Mouse (Mus musculus): ENCODE data around the gene Cep135. TPM values are rescaled to one million over a fixed set of nuclear protein-coding genes. Genes with fewer than 3 reads are reported as not detected.

Cep135 gene
- polyA plus RNA-seq, 1 experiment from 2014 or later, result 15.5 TPM

GRCm38 (mm10) chr5:76623759-76624158 is 35.3 kb downstream of the Cep135 start:
- H3K4me2 ChIP-seq (ENCODE audit: low read depth, low read length, severe bottlenecking), result no peak overlapping the region
- ATAC-seq (replicated peaks; ENCODE audit: low FRiP score) (no peak), DNase-seq (ENCODE audit: low spot score) (no peak)
- H3K4me1 ChIP-seq (replicated peaks; ENCODE audit: control insufficient read depth, insufficient read depth, low read length), result no peaks in the 10 kb centered on the region
- H3K9me3 ChIP-seq (ENCODE audit: control insufficient read depth, low read length), result no peaks in the 10 kb centered on the region
- 96% methylated on average over 9 of the region's 9 CpGs for WGBS
- H3K27me3 ChIP-seq (ENCODE audit: control insufficient read depth, insufficient read depth, low read length), result no peaks in the 10 kb centered on the region
- H3K36me3 ChIP-seq (ENCODE audit: control insufficient read depth, insufficient read depth, low read length), result no peaks in the 10 kb centered on the region; the same call in none of the 2 replicates
- H3K4me3 ChIP-seq (ENCODE audit: low read depth, low read length), result no peak overlapping the region
- no peak overlapping the region for H3K9ac ChIP-seq (ENCODE audit: low read length)
- no peak overlapping the region for H3K27ac ChIP-seq (ENCODE audit: low read depth, low read length)

- Histone ChIP-seq H3K4me1 (replicated peaks; ENCODE audit: control insufficient read depth, insufficient read depth, low read length) (no peaks in the 10 kb centered on the region), H3K9ac (ENCODE audit: low read length) (no peak overlapping the region), H3K9me3 (ENCODE audit: control insufficient read depth, low read length) (no peaks in the 10 kb centered on the region), H3K4me2 (ENCODE audit: low read depth, low read length, severe bottlenecking) (no peak overlapping the region), H3K36me3 (ENCODE audit: control insufficient read depth, insufficient read depth, low read length) (no peaks in the 10 kb centered on the region; the same call in 1 of the 2 replicates), H3K4me3 (ENCODE audit: low read depth, low read length) (no peak overlapping the region), H3K27ac (ENCODE audit: low read depth, low read length) (no peak overlapping the region), H3K27me3 (ENCODE audit: control insufficient read depth, insufficient read depth, low read length) (no peaks in the 10 kb centered on the region)
- DNase-seq (ENCODE audit: low spot score) (no peak), ATAC-seq (replicated peaks; ENCODE audit: low FRiP score) (no peak)
- WGBS, result 93% methylated on average over 1 of the region's 1 CpGs
Observed at GRCm38 (mm10) chr5:76627770-76628169, 39.3 kb downstream of the Cep135 start.

GRCm38 (mm10) chr5:76634012-76634411 is 45.5 kb downstream of the Cep135 start:
- WGBS, result 76% methylated on average over 10 of the region's 10 CpGs
- DNase-seq (ENCODE audit: low spot score) (no peak), ATAC-seq (replicated peaks; ENCODE audit: low FRiP score) (no peak)
- Histone ChIP-seq H3K27me3 (ENCODE audit: control insufficient read depth, insufficient read depth, low read length) (no peaks in the 10 kb centered on the region), H3K27ac (ENCODE audit: low read depth, low read length) (no peak overlapping the region), H3K9me3 (ENCODE audit: control insufficient read depth, low read length) (no peaks in the 10 kb centered on the region), H3K4me1 (replicated peaks; ENCODE audit: control insufficient read depth, insufficient read depth, low read length) (no peaks in the 10 kb centered on the region), H3K4me3 (ENCODE audit: low read depth, low read length) (no peak overlapping the region), H3K36me3 (ENCODE audit: control insufficient read depth, insufficient read depth, low read length) (peaks cover 13% of the 10 kb centered on the region), H3K4me2 (ENCODE audit: low read depth, low read length, severe bottlenecking) (no peak overlapping the region), H3K9ac (ENCODE audit: low read length) (no peak overlapping the region)

GRCm38 (mm10) chr5:76635592-76635991 is 47.1 kb downstream of the Cep135 start:
- H3K4me1 ChIP-seq (replicated peaks; ENCODE audit: control insufficient read depth, insufficient read depth, low read length), result no peaks in the 10 kb centered on the region
- no peak overlapping the region for H3K4me2 ChIP-seq (ENCODE audit: low read depth, low read length, severe bottlenecking)
- H3K9ac ChIP-seq (ENCODE audit: low read length), result no peak overlapping the region
- no peak overlapping the region for H3K4me3 ChIP-seq (ENCODE audit: low read depth, low read length)
- no peak for ATAC-seq (replicated peaks; ENCODE audit: low FRiP score)
- H3K9me3 ChIP-seq (ENCODE audit: control insufficient read depth, low read length), result no peaks in the 10 kb centered on the region
- H3K27me3 ChIP-seq (ENCODE audit: control insufficient read depth, insufficient read depth, low read length), result no peaks in the 10 kb centered on the region
- peaks cover 13% of the 10 kb centered on the region for H3K36me3 ChIP-seq (ENCODE audit: control insufficient read depth, insufficient read depth, low read length)
- WGBS, result 93% methylated on average over 2 of the region's 2 CpGs
- DNase-seq (ENCODE audit: low spot score), result no peak
- H3K27ac ChIP-seq (ENCODE audit: low read depth, low read length), result no peak overlapping the region

- 95% methylated on average over 4 of the region's 4 CpGs for WGBS
- Histone ChIP-seq H3K4me1 (replicated peaks; ENCODE audit: control insufficient read depth, insufficient read depth, low read length) (no peaks in the 10 kb centered on the region), H3K27me3 (ENCODE audit: control insufficient read depth, insufficient read depth, low read length) (no peaks in the 10 kb centered on the region), H3K4me2 (ENCODE audit: low read depth, low read length, severe bottlenecking) (no peak overlapping the region), H3K27ac (ENCODE audit: low read depth, low read length) (no peak overlapping the region), H3K36me3 (ENCODE audit: control insufficient read depth, insufficient read depth, low read length) (peaks cover 6% of the 10 kb centered on the region; the same call in 1 of the 2 replicates), H3K9ac (ENCODE audit: low read length) (no peak overlapping the region), H3K4me3 (ENCODE audit: low read depth, low read length) (no peak overlapping the region), H3K9me3 (ENCODE audit: control insufficient read depth, low read length) (no peaks in the 10 kb centered on the region)
- ATAC-seq (replicated peaks; ENCODE audit: low FRiP score), result no peak
- no peak for DNase-seq (ENCODE audit: low spot score)
Observed at GRCm38 (mm10) chr5:76642076-76642475, 53.6 kb downstream of the Cep135 start.

GRCm38 (mm10) chr5:76644234-76644633 is 55.7 kb downstream of the Cep135 start:
- no peaks in the 10 kb centered on the region for H3K27me3 ChIP-seq (ENCODE audit: control insufficient read depth, insufficient read depth, low read length)
- no peaks in the 10 kb centered on the region for H3K9me3 ChIP-seq (ENCODE audit: control insufficient read depth, low read length)
- no peak overlapping the region for H3K9ac ChIP-seq (ENCODE audit: low read length)
- H3K36me3 ChIP-seq (ENCODE audit: control insufficient read depth, insufficient read depth, low read length), result peaks cover 6% of the 10 kb centered on the region; the same call in 1 of the 2 replicates
- no peak overlapping the region for H3K4me2 ChIP-seq (ENCODE audit: low read depth, low read length, severe bottlenecking)
- no peak overlapping the region for H3K27ac ChIP-seq (ENCODE audit: low read depth, low read length)
- 94% methylated on average over 7 of the region's 7 CpGs for WGBS
- DNase-seq (ENCODE audit: low spot score), result no peak
- no peaks in the 10 kb centered on the region for H3K4me1 ChIP-seq (replicated peaks; ENCODE audit: control insufficient read depth, insufficient read depth, low read length)
- H3K4me3 ChIP-seq (ENCODE audit: low read depth, low read length), result no peak overlapping the region
- no peak for ATAC-seq (replicated peaks; ENCODE audit: low FRiP score)

- Histone ChIP-seq H3K4me3 (ENCODE audit: low read depth, low read length) (no peak overlapping the region), H3K27ac (ENCODE audit: low read depth, low read length) (no peak overlapping the region)
- no peak for ATAC-seq (replicated peaks; ENCODE audit: low FRiP score)
Observed at GRCm38 (mm10) chr5:76645091-76645868, 56.8 kb downstream of the Cep135 start.

GRCm38 (mm10) chr5:76649897-76650296 is 61.4 kb downstream of the Cep135 start:
- DNase-seq (ENCODE audit: low spot score) (no peak), ATAC-seq (replicated peaks; ENCODE audit: low FRiP score) (no peak)
- WGBS, result 84% methylated on average over 4 of the region's 4 CpGs
- no peak overlapping the region for H3K9ac ChIP-seq (ENCODE audit: low read length)
- H3K27me3 ChIP-seq (ENCODE audit: control insufficient read depth, insufficient read depth, low read length), result no peaks in the 10 kb centered on the region
- H3K4me3 ChIP-seq (ENCODE audit: low read depth, low read length), result no peak overlapping the region
- H3K9me3 ChIP-seq (ENCODE audit: control insufficient read depth, low read length), result no peaks in the 10 kb centered on the region
- no peaks in the 10 kb centered on the region; the same call in 1 of the 2 replicates for H3K4me1 ChIP-seq (replicated peaks; ENCODE audit: control insufficient read depth, insufficient read depth, low read length)
- no peaks in the 10 kb centered on the region for H3K36me3 ChIP-seq (ENCODE audit: control insufficient read depth, insufficient read depth, low read length)
- no peak overlapping the region for H3K4me2 ChIP-seq (ENCODE audit: low read depth, low read length, severe bottlenecking)
- no peak overlapping the region for H3K27ac ChIP-seq (ENCODE audit: low read depth, low read length)

More at GRCm38 (mm10) chr5:76645091-76645868, 56.8 kb downstream of the Cep135 start:
- no peak for DNase-seq (ENCODE audit: low spot score)
- Histone ChIP-seq H3K4me1 (replicated peaks; ENCODE audit: control insufficient read depth, insufficient read depth, low read length) (no peaks in the 10 kb centered on the region), H3K4me2 (ENCODE audit: low read depth, low read length, severe bottlenecking) (no peak overlapping the region), H3K27me3 (ENCODE audit: control insufficient read depth, insufficient read depth, low read length) (no peaks in the 10 kb centered on the region), H3K36me3 (ENCODE audit: control insufficient read depth, insufficient read depth, low read length) (peaks cover 6% of the 10 kb centered on the region; the same call in 1 of the 2 replicates), H3K9me3 (ENCODE audit: control insufficient read depth, low read length) (no peaks in the 10 kb centered on the region), H3K9ac (ENCODE audit: low read length) (no peak overlapping the region)
- 95% methylated on average over 10 of the region's 10 CpGs for WGBS
